16 mouse cellular contexts compared by ENCODE assay signal in the genomic region with DNA sequence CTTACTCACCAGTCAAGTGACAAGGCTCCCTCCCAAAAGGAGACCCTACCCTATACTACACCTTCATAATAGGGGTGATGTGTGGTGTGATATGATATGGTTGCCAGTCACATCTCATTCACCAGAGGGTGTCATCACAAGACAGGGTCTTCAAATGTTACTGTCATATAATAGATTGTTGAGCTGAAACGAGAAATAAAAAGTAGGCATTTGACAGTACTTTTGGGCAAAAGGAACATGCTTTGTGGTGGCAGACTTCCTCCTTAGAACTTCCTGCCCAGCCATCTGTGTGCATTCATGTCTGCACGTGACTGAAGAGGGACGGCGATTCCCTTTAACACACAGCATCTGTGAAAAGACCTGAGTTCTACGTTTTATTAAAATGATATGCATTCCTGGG. TPM values are rescaled to one million over a fixed set of nuclear protein-coding genes. Genes with fewer than 3 reads are reported as not detected.
DNase-seq lines count a peak whose midpoint lies in the region; ATAC-seq and TF ChIP-seq lines count a peak whose summit lies in the region.
"Had no signal": no experiment of that assay in that cellular context is flagged by ENCODE, and none has a peak within 500 bp of the region (broad histone marks: within the 10 kb centered on the region; RNA-seq: fewer than 3 reads in every experiment).

No protein-coding gene starts in this region.

- H3K9ac ChIP-seq in hindbrain, embryonic 13.5 days: no peak overlapping the region
- H3K9ac ChIP-seq: heart, embryonic 15.5 days; limb, embryonic 12.5 days; stomach, embryonic 15.5 days had no signal

- 88% methylated on average over 5 of the region's 5 CpGs for WGBS in hindbrain, embryonic 13.5 days

- intact Hi-C loops in gastrocnemius, adult 2 months (cut with DNase I): no loop called here

- ATAC-seq in hindbrain, embryonic 13.5 days (ENCODE audit: low FRiP score): no peak
- ATAC-seq: intestine, embryonic 16.5 days had no signal

- no peak overlapping the region for H3K4me3 ChIP-seq in gastrocnemius, adult 2 months
- H3K4me3 ChIP-seq in brown adipose tissue, adult 24 weeks (ENCODE audit: insufficient read depth, low read depth, low read length): no peak overlapping the region
- no peak overlapping the region for H3K4me3 ChIP-seq in hindbrain, embryonic 13.5 days
- H3K4me3 ChIP-seq: heart, embryonic 15.5 days; limb, embryonic 12.5 days; stomach, embryonic 15.5 days had no signal

- H3K27me3 ChIP-seq in hindbrain, embryonic 13.5 days: no peaks in the 10 kb centered on the region
- H3K27me3 ChIP-seq: heart, embryonic 15.5 days; limb, embryonic 12.5 days; stomach, embryonic 15.5 days had no signal

- peak overlapping the region; percentile 31; the same call in 1 of the 2 replicates for H3K27ac ChIP-seq in gastrocnemius, adult 2 months
- H3K27ac ChIP-seq in brown adipose tissue, adult 24 weeks (replicated peaks; ENCODE audit: low read depth, low read length): peak overlapping the region; percentile 59
- H3K27ac ChIP-seq in hindbrain, embryonic 13.5 days: no peak overlapping the region
- H3K27ac ChIP-seq: heart, embryonic 15.5 days; limb, embryonic 12.5 days; stomach, embryonic 15.5 days had no signal

- TF ChIP-seq CTCF in gastrocnemius, adult 2 months (IDR thresholded peaks at IDR 0.05): no peak

- peaks cover 6% of the 10 kb centered on the region; the same call in 1 of the 2 replicates for H3K36me3 ChIP-seq in hindbrain, embryonic 13.5 days
- H3K36me3 ChIP-seq: heart, embryonic 15.5 days; stomach, embryonic 15.5 days had no signal

- no peak overlapping the region for H3K4me2 ChIP-seq in hindbrain, embryonic 13.5 days
- H3K4me2 ChIP-seq: heart, embryonic 15.5 days; limb, embryonic 12.5 days; stomach, embryonic 15.5 days had no signal

- no peaks in the 10 kb centered on the region for H3K4me1 ChIP-seq in brown adipose tissue, adult 24 weeks (ENCODE audit: control insufficient read depth, insufficient read depth, insufficient read length, low read length)
- no peaks in the 10 kb centered on the region for H3K4me1 ChIP-seq in hindbrain, embryonic 13.5 days (replicated peaks)
- H3K4me1 ChIP-seq: heart, embryonic 15.5 days; limb, embryonic 12.5 days; stomach, embryonic 15.5 days had no signal

- 0 out of 2 replicates have a peak, but pooled peaks cover 3% of the 10 kb centered on the region for H3K9me3 ChIP-seq in hindbrain, embryonic 13.5 days
- H3K9me3 ChIP-seq: heart, embryonic 15.5 days; stomach, embryonic 15.5 days had no signal

- no peak for DNase-seq in gastrocnemius, adult 2 months
- DNase-seq in gastrocnemius, postnatal 4 days (ENCODE audit: low spot score in 2 of 2): no peak
- peak; percentile 77 for DNase-seq in 416B (ENCODE audit: low read depth)
- peak; percentile 75 for DNase-seq in naive thymus-derived CD4-positive, alpha-beta T cell, adult 2 months (ENCODE audit: low read depth)
- DNase-seq in gastrocnemius, adult 18-20 months (ENCODE audit: low spot score): no peak
- DNase-seq in testis, postnatal 10 days (ENCODE audit: low spot score): no peak
- DNase-seq: cerebellum, postnatal 25 days; lung, postnatal 4 days had no signal

RNA-seq across cellular contexts. Expression of a gene that starts 56.0 kb away (rescaled TPM):
- total RNA-seq in gastrocnemius, adult 2 months (2021): not detected
- not detected for total RNA-seq in gastrocnemius, postnatal 4 days (2021)
- polyA plus RNA-seq in brown adipose tissue, adult 24 weeks (2012; ENCODE audit: insufficient read depth, insufficient read length, missing spikeins): not detected in 2 replicates
- polyA plus RNA-seq in hindbrain, embryonic 13.5 days (2015; fragmentation: Nextera tagmentation; extraction: Ambion mirVana): not detected in 2 replicates
- total RNA-seq in gastrocnemius, adult 18-20 months (2021): not detected
- total RNA-seq: layer of hippocampus, adult 18-20 months had no signal
- polyA plus RNA-seq: frontal cortex, adult 2 months; heart, embryonic 15.5 days; intestine, embryonic 16.5 days; stomach, embryonic 15.5 days had no signal

Comparison
In these comparisons a context has a peak if more than half of its experiments do, and no peak if none do; other contexts are left out.
1. DNase-seq: peak in 416B (single experiment) and naive thymus-derived CD4-positive, alpha-beta T cell, adult 2 months (single experiment); none in gastrocnemius, adult 2 months (single experiment), gastrocnemius, postnatal 4 days (0 of 2), gastrocnemius, adult 18-20 months (single experiment) and testis, postnatal 10 days (single experiment).